Mouse (Mus musculus): ENCODE data around the gene Mucl1. TPM values are rescaled to one million over a fixed set of nuclear protein-coding genes. Genes with fewer than 3 reads are reported as not detected.
"Not testable (repeated sequence)": the region's sequence is repeated elsewhere in the genome, so short reads cannot be mapped to it uniquely, and the experiment has no call there.

Gene Mucl1
- polyA plus RNA-seq (2016; fragmentation: Nextera tagmentation; extraction: Ambion mirVana), result not detected in 2 replicates

GRCm38 (mm10) chr15:103755369-103755768 lies at the start of gene Mucl1:
Gene Mucl1, minus strand, starts transcription at chr15:103755469.
- Histone ChIP-seq H3K4me1 (no peaks in the 10 kb centered on the region), H3K27ac (no peak within 1 kb of the TSS), H3K9me3 (replicated peaks) (no peaks in the 10 kb centered on the region), H3K36me3 (no peaks in the 10 kb centered on the region), H3K4me3 (no peak within 1 kb of the TSS), H3K27me3 (ENCODE audit: low read depth, poor library complexity, severe bottlenecking) (no peaks in the 10 kb centered on the region)
- DNase-seq (ENCODE audit: low spot score), result no peak
- WGBS, result 98% methylated on average over 2 of the region's 2 CpGs

GRCm38 (mm10) chr15:103766836-103767235 lies 11.6 kb upstream of the Mucl1 start:
- H3K9me3 ChIP-seq (replicated peaks); H3K27ac ChIP-seq; H3K4me3 ChIP-seq; H3K4me1 ChIP-seq; H3K27me3 ChIP-seq (ENCODE audit: low read depth, poor library complexity, severe bottlenecking); H3K36me3 ChIP-seq: not testable (repeated sequence)
- WGBS, result 4% methylated on average over 5 of the region's 5 CpGs
- peak; percentile 72 for DNase-seq (ENCODE audit: low spot score)

- H3K27ac ChIP-seq; DNase-seq (ENCODE audit: low spot score); H3K4me3 ChIP-seq; H3K36me3 ChIP-seq; H3K27me3 ChIP-seq (ENCODE audit: low read depth, poor library complexity, severe bottlenecking); H3K4me1 ChIP-seq; H3K9me3 ChIP-seq (replicated peaks): not testable (repeated sequence)
- 88% methylated on average over 5 of the region's 5 CpGs for WGBS
These were observed 38.4 kb downstream of the Mucl1 start for GRCm38 (mm10) chr15:103716861-103717260.

Other genes starting within 250 kb of the Mucl1 start
- gene Ppp1r1a, start 217.5 kb downstream of the Mucl1 start, polyA plus RNA-seq (2016; fragmentation: Nextera tagmentation; extraction: Ambion mirVana), result 3.5 and 6.5 TPM in 2 replicates
- not detected in 2 replicates for gene Glycam1, start 190.4 kb downstream of the Mucl1 start, polyA plus RNA-seq (2016; fragmentation: Nextera tagmentation; extraction: Ambion mirVana)
- gene Mucl2, start 143.8 kb upstream of the Mucl1 start, polyA plus RNA-seq (2016; fragmentation: Nextera tagmentation; extraction: Ambion mirVana), result not detected in 2 replicates

All from limb, embryonic 10.5 days (tissue).